Mouse (Mus musculus) embryonic facial prominence, embryonic 15.5 days (tissue): ENCODE results near the gene Itgav. TPM values are rescaled to one million over a fixed set of nuclear protein-coding genes. Genes with fewer than 3 reads are reported as not detected.
"Not testable (repeated sequence)": the region's sequence is repeated elsewhere in the genome, so short reads cannot be mapped to it uniquely, and the experiment has no call there.

Experiments
- ATAC-seq: fragments of 200-750 bp; cut with Nextera tagmentation; 2 replicates; pipeline ENCODE4 v1.8.0; 2017; ENCODE audit warnings: low read depth, moderate TSS enrichment; ENCODE audit not compliant: insufficient number of reproducible peaks, low FRiP score, low TSS enrichment
- H3K27ac ChIP-seq: fragments of 300-500 bp; sonication (generic); replicated peaks from 2 replicates; pipeline ENCODE4 v1.5.1; 2015; ENCODE audit warnings: mild to moderate bottlenecking, inconsistent platforms
- H3K27me3 ChIP-seq: fragments of 300-500 bp; sonication (generic); 2 replicates; pipeline ENCODE4 v1.6.1; 2015; ENCODE audit warnings: inconsistent platforms
- H3K36me3 ChIP-seq: fragments of 300-500 bp; sonication (generic); 2 replicates; pipeline ENCODE4 v1.6.1; 2015; ENCODE audit warnings: mild to moderate bottlenecking, inconsistent platforms
- H3K4me1 ChIP-seq: fragments of 300-500 bp; sonication (generic); 2 replicates; pipeline ENCODE4 v1.6.1; 2015; ENCODE audit warnings: inconsistent platforms
- H3K4me2 ChIP-seq: fragments of 300-500 bp; sonication (generic); replicated peaks from 2 replicates; pipeline ENCODE4 v1.6.1; 2015; ENCODE audit warnings: mild to moderate bottlenecking, inconsistent platforms
- H3K4me3 ChIP-seq: fragments of 300-500 bp; sonication (generic); replicated peaks from 2 replicates; pipeline ENCODE4 v1.5.1; 2015; ENCODE audit warnings: mild to moderate bottlenecking, inconsistent platforms
- H3K9ac ChIP-seq: fragments of 300-500 bp; sonication (generic); 2 replicates; pipeline ENCODE4 v1.6.1; 2015; ENCODE audit warnings: inconsistent platforms
- H3K9me3 ChIP-seq: fragments of 300-500 bp; sonication (generic); replicated peaks from 2 replicates; pipeline ENCODE4 v1.6.1; 2016; ENCODE audit warnings: inconsistent platforms
- WGBS: fragments of 180-500 bp; shearing (Covaris S2); methylation state at CpG from one replicate; pipeline ENCODE4 v1.1.7; 2015; 5-methylcytosine and 5-hydroxymethylcytosine counted together
- polyA plus RNA-seq: library from polyadenylated mRNA; unstranded; fragments of >200 nt; fragmentation: Nextera tagmentation; extraction: Ambion mirVana; gene quantifications from 2 replicates; pipeline ENCODE4 v1.2.1, GENCODE M21; 2015

Gene Itgav
- polyA plus RNA-seq, 1 experiment from 2014 or later: 68.8 TPM

GRCm38 (mm10) chr2:83690372-83690771 is 33.8 kb upstream of the Itgav start:
- Histone ChIP-seq H3K9ac (no peak overlapping the region), H3K4me3 (no peak overlapping the region), H3K9me3 (no peaks in the 10 kb centered on the region), H3K4me2 (no peak overlapping the region), H3K36me3 (no peaks in the 10 kb centered on the region), H3K4me1 (no peaks in the 10 kb centered on the region), H3K27ac (no peak overlapping the region), H3K27me3 (no peaks in the 10 kb centered on the region)
- 62% methylated on average over 2 of the region's 2 CpGs for WGBS
- peak; percentile 67 for ATAC-seq

GRCm38 (mm10) chr2:83692651-83693545 is 31.3 kb upstream of the Itgav start:
- Histone ChIP-seq H3K27me3 (no peaks in the 10 kb centered on the region), H3K36me3 (no peaks in the 10 kb centered on the region), H3K4me2 (no peak overlapping the region), H3K4me1 (no peaks in the 10 kb centered on the region), H3K27ac (no peak overlapping the region), H3K4me3 (no peak overlapping the region), H3K9me3 (no peaks in the 10 kb centered on the region), H3K9ac (no peak overlapping the region)
- 40% methylated on average over 10 of the region's 10 CpGs for WGBS
- no peak for ATAC-seq

GRCm38 (mm10) chr2:83694061-83694460 is 30.1 kb upstream of the Itgav start:
- 56% methylated on average over 7 of the region's 7 CpGs for WGBS
- no peaks in the 10 kb centered on the region for H3K27me3 ChIP-seq
- ATAC-seq: no peak

GRCm38 (mm10) chr2:83695345-83696247 is 28.6 kb upstream of the Itgav start:
- Histone ChIP-seq H3K4me3 (no peak overlapping the region), H3K9me3 (no peaks in the 10 kb centered on the region), H3K36me3 (no peaks in the 10 kb centered on the region), H3K9ac (no peak overlapping the region), H3K27ac (no peak overlapping the region), H3K4me1 (no peaks in the 10 kb centered on the region), H3K27me3 (no peaks in the 10 kb centered on the region), H3K4me2 (no peak overlapping the region)
- ATAC-seq: no peak
- WGBS: 67% methylated on average over 11 of the region's 11 CpGs

More at GRCm38 (mm10) chr2:83694061-83694460, 30.1 kb upstream of the Itgav start:
- H3K4me1 ChIP-seq: no peaks in the 10 kb centered on the region
- H3K27ac ChIP-seq: no peak overlapping the region
- no peaks in the 10 kb centered on the region for H3K36me3 ChIP-seq
- H3K9me3 ChIP-seq: no peaks in the 10 kb centered on the region
- H3K4me3 ChIP-seq: no peak overlapping the region
- no peak overlapping the region for H3K4me2 ChIP-seq
- no peak overlapping the region for H3K9ac ChIP-seq

- WGBS: 56% methylated on average over 1 of the region's 1 CpGs
- Histone ChIP-seq H3K9me3 (no peaks in the 10 kb centered on the region), H3K36me3 (no peaks in the 10 kb centered on the region), H3K27me3 (no peaks in the 10 kb centered on the region), H3K9ac (no peak overlapping the region), H3K4me3 (no peak overlapping the region), H3K4me2 (no peak overlapping the region), H3K27ac (no peak overlapping the region), H3K4me1 (no peaks in the 10 kb centered on the region)
- ATAC-seq: no peak
Measured at GRCm38 (mm10) chr2:83698484-83698883, 25.7 kb upstream of the Itgav start.

- Histone ChIP-seq H3K4me1 (no peaks in the 10 kb centered on the region), H3K9ac (no peak overlapping the region), H3K4me2 (no peak overlapping the region), H3K9me3 (no peaks in the 10 kb centered on the region), H3K27ac (no peak overlapping the region), H3K27me3 (no peaks in the 10 kb centered on the region), H3K36me3 (no peaks in the 10 kb centered on the region), H3K4me3 (no peak overlapping the region)
- ATAC-seq: no peak
- 56% methylated on average over 1 of the region's 1 CpGs for WGBS
Measured at GRCm38 (mm10) chr2:83699324-83699723, 24.9 kb upstream of the Itgav start.

GRCm38 (mm10) chr2:83700667-83701066 is 23.5 kb upstream of the Itgav start:
- Histone ChIP-seq H3K9ac (no peak overlapping the region), H3K27me3 (no peaks in the 10 kb centered on the region), H3K36me3 (no peaks in the 10 kb centered on the region), H3K27ac (no peak overlapping the region), H3K9me3 (no peaks in the 10 kb centered on the region), H3K4me2 (no peak overlapping the region), H3K4me1 (no peaks in the 10 kb centered on the region), H3K4me3 (no peak overlapping the region)
- WGBS: 72% methylated on average over 4 of the region's 4 CpGs
- ATAC-seq: no peak

GRCm38 (mm10) chr2:83702411-83702810 is 21.8 kb upstream of the Itgav start:
- H3K4me2 ChIP-seq: no peak overlapping the region
- H3K4me1 ChIP-seq: no peaks in the 10 kb centered on the region

GRCm38 (mm10) chr2:83705580-83706158 is 18.5 kb upstream of the Itgav start:
- H3K9ac ChIP-seq: no peak overlapping the region
- 63% methylated on average over 9 of the region's 9 CpGs for WGBS
- no peaks in the 10 kb centered on the region for H3K9me3 ChIP-seq
- no peak overlapping the region for H3K27ac ChIP-seq
- ATAC-seq: no peak
- no peaks in the 10 kb centered on the region for H3K36me3 ChIP-seq
- no peak overlapping the region for H3K4me2 ChIP-seq
- H3K4me3 ChIP-seq: no peak overlapping the region
- H3K27me3 ChIP-seq: no peaks in the 10 kb centered on the region
- no peaks in the 10 kb centered on the region for H3K4me1 ChIP-seq

More at GRCm38 (mm10) chr2:83702411-83702810, 21.8 kb upstream of the Itgav start:
- Histone ChIP-seq H3K27me3 (no peaks in the 10 kb centered on the region), H3K36me3 (no peaks in the 10 kb centered on the region), H3K27ac (no peak overlapping the region), H3K9me3 (no peaks in the 10 kb centered on the region), H3K9ac (no peak overlapping the region), H3K4me3 (no peak overlapping the region)
- 90% methylated on average over 7 of the region's 7 CpGs for WGBS
- no peak for ATAC-seq

- WGBS: 62% methylated on average over 11 of the region's 11 CpGs
- Histone ChIP-seq H3K9ac (no peak overlapping the region), H3K27me3 (no peaks in the 10 kb centered on the region), H3K36me3 (no peaks in the 10 kb centered on the region), H3K4me1 (peaks cover 9% of the 10 kb centered on the region), H3K4me2 (no peak overlapping the region), H3K4me3 (no peak overlapping the region), H3K27ac (no peak overlapping the region), H3K9me3 (no peaks in the 10 kb centered on the region)
- ATAC-seq: no peak
Measured at GRCm38 (mm10) chr2:83709896-83710524, 14.2 kb upstream of the Itgav start.

GRCm38 (mm10) chr2:83713281-83713680 is 10.9 kb upstream of the Itgav start:
- H3K36me3 ChIP-seq, H3K27ac ChIP-seq, ATAC-seq, H3K4me1 ChIP-seq, H3K9ac ChIP-seq, H3K4me3 ChIP-seq, H3K27me3 ChIP-seq, H3K9me3 ChIP-seq, H3K4me2 ChIP-seq: not testable (repeated sequence)
- WGBS: 68% methylated on average over 7 of the region's 7 CpGs
